Mouse (Mus musculus): Measurements from ENCODE around the gene Tmem238l. TPM values are rescaled to one million over a fixed set of nuclear protein-coding genes. Genes with fewer than 3 reads are reported as not detected.

Tmem238l gene
- not detected for polyA plus RNA-seq (2017; shearing (Covaris generic))

DNA sequence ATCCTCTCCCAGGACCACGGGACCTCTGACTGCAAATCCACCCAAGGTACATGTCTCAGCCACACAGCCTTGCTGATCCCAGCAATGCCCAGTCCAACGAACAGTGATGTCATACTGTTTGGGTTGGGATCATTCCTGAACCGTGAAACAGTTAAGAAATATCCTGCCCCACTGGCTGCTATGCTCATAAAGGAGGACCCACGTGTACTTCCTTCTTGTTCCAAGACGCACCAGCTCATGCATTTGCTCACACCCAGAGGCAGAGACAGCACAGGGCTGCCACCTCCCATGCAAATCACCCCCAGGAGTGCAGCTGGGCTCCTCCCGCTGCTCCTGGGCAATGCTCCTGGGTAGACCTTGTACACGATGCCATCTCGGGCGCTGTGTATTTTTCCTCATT lies at the start of gene Tmem238l:
Gene Tmem238l (plus strand): TSS at position 336 of the 400 bp plus-strand sequence.
- no peak for ATAC-seq

DNA sequence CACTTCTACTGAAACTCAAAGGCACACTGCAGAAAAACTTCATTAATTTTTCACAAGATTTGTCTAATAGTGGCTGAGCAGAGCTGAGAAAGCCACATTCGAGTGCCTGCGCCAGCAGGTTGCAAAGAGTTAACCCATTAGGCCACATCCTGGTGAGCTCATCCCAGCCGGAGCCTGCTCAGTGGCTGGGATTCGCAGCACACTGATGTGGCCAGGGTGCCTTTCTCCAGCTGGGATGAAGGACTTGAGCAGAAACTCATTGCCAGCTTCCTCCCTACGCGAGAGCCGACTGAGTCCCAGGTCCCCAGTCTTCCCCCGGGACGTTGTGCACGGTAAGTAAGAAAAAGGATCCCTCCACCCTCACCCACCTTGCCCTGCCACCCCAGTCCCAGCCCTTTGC lies 44.6 kb upstream of the Tmem238l start, which contains the start of gene Pirt:
Gene Pirt (plus strand): TSS at position 171 of the 400 bp plus-strand sequence.
- ATAC-seq: no peak

DNA sequence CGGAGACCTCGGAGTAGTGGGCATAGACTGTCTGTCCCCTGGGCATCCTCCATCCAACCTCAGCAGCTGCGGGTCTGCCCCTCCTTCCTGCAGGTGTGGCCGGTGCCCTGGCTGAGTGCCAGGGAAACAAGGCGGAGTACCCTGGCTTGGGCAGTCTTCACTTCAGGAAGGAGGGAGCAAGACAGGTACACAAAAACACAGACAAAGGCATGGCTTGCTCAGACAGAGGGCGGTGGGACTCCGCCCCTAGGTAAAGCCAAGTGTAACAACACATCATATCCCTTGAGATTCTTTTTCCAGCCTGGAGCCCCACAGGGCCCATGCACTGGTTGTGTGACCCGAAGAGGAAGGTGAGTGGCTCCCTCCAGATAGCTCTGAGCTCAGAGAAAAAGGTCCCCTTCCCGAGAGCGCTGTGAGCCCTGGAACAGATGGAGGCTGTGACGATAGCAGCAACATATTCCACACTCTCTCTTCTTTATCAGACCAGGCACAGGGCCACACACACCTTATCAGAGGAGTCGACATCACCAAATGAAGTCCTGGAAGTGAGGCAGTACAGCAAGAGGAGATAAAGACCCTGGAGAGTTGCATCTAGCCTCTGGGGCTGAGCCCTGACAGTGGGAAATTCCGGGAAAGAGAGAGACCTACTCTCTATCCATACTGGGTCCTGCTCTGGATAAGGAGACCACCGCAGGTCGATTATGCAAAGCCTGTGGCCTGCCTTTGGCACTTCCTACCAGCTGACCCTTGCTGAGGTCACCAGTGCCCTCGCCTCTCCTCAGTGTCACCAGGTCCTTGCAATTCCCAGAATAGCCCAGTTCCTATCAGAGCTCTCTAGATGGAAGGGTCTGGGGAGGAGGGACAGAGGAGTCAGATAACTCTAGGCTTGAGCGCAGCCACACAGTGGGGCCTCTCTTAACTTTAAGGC lies 43.6 kb upstream of the Tmem238l start:
- ATAC-seq: no peak

DNA sequence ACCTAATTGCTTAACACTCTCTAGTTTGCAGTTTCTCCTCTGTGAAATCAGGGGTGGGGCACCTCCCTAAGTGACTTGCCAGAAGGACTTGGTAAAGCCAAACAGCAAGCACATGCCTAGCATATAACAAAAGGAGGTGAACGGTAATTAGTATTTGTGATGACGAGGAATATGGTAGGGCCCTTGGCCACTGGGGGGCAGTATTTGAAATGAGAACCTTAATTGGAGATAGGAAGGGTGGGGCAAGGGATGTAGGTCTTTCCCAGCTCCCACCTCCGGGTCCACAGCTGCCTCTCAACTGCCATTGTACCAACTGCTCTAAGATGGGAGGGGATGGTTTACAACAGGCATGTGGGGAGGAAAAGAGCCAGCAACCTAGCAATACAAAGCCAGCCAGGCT lies 42.2 kb upstream of the Tmem238l start:
- no peak for ATAC-seq

DNA sequence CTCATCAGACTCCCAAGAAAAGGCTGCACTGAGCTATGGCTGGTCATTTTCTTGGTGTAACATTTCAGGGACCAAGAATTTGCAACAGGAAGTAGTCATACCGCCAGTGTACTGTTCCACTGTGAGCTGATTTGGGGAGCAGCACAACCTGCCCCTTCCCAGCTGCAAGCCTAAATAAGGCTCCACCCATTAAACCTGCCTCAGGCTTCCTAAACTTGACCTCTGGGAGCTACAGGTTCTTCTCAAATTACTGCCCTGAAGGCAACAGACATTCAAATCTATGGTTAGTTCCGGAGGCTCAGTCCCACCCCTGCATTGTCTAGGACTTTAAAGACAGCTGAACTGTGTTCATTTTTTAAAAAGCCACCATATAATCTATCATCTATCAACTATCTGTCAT lies 36.4 kb upstream of the Tmem238l start:
- no peak for ATAC-seq

DNA sequence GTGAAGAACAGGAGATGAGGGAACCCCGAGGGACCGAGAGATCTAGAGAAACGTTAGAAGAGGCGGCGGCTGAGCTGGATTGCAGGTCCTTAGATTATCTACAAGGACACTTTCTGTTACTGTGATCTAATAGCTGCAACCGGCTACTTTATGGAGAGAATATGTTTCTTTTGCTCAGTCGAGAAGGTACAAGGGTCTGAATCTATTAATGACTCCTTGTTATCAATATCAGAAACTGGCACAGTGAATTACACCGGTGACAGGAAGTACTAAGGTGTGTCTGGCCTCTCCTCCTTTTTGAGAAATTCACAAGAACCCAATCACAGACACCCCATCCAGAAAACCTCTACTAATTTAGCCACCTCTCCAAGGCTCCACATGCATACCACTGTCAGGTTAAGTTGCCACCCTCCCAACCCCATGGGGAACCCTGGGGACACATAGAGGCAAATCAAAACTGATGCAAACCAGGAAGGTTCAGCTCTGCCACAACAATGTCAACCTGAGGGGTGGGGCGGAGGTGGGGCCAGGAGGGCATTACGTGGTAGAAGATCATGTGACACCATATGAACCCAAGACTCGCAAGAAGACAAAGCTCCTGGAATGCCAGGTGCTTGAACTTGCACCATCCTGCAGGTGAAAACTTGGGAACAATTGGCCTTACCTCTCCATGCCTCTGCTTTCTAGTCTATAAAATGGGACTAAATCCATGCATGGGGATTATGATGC lies 32.2 kb upstream of the Tmem238l start:
- no peak for ATAC-seq

DNA sequence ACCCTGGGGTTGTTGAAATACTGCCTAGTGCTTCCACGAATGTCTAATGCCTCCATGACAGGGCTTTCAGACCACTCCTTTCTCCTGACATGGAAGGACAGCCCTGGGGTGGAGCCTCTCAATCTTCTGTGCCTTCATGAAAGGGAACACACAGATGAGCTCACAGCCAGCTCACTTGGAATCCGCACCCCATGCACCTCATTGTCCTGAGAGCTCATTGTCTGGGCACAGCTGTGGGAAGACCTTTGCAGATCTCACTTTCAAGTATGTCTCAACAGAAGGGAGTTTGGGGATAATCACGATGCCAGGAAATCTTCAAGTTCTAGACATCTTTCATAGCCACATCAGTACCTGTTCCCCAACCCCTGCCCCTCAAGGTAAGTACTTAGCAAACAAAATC lies 28.1 kb upstream of the Tmem238l start:
- ATAC-seq: no peak

DNA sequence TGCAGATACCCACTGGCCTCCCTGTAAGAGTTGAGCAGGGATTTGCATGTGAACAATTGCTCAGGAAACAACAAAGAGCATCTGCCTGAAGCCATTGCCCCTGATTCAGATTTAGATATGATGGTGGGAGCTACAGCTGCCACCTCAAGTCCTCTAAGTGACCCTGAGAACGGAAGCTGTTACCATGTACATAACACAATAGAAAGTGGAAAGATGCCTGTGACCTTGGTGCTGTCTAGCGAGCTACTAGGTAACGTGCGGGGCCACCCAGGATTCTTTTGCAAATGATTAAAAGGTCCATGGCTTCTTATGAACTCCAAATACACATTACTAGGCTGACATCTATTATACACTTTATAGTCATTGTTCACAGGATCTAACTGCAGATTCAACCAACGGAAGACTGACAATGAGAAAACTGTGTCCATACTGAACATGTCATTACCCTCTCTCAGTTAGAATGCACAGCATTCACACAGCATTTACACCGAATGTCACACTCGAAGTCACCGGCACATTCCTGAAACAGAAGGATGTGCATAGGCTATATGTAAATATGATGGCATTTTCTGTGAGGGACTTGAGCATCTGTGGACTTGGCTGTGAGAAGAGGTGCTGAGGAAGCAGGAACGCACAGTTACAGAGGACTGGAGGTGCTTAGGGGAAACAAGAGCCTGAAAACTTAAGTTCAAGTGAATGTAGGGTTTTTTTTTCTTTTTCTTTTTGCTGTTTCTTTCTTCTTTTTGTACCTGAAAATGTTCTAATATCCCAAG lies 23.4 kb upstream of the Tmem238l start:
- ATAC-seq: no peak

DNA sequence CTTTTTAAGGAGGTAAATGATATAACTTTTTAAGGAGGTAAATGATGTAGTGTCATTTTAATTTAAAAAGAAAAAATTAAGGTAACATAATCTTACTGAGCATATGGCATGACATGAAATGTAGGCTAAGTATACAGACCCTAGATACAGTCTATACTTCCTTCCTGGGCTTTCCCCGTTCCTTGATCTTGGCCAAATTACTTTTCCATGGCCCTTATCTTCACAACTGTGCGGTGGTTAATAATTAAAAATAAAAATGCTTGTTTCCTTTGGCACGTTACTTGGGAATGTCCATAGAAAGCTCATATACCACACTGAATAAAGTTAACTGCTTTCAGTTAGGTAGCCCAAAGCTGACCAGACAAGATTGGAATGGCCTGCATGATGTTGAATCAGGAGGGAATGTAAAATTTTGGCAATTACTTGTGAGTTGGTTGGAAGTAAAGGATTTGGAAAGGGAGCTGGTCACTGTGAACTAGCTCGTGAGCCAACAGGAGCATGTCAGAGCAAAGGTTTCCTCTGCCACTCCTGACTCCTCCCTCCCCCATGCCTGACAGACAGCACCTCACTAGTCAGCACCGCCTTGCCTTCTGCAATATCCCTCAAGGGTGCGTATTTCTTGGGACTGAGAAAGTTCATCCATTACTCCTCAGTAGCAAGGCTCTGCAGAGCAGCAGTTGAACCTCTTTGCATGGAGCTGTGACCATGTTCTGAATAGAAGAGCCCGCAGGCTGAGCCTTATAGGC lies 21.8 kb upstream of the Tmem238l start:
- ATAC-seq: no peak

DNA sequence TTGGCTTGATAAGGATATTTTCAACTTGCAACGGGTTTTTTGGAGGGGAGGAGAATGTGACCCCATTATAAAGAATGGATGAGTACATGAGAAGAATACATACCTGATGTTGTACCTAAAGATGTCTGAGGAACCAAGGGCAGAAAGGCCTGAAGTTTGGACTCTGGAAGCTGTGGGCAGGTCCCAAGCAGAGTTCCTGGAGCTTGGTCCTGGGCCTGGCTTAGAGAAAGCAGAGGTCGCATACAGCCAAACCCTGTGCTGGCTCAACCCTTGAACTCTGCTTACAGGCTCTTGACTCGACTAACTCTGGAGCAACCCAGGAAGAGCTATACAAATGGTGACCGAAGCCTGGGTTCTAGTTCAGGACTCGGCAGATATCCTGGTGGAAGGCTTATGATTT lies 14.4 kb upstream of the Tmem238l start:
- no peak for ATAC-seq

DNA sequence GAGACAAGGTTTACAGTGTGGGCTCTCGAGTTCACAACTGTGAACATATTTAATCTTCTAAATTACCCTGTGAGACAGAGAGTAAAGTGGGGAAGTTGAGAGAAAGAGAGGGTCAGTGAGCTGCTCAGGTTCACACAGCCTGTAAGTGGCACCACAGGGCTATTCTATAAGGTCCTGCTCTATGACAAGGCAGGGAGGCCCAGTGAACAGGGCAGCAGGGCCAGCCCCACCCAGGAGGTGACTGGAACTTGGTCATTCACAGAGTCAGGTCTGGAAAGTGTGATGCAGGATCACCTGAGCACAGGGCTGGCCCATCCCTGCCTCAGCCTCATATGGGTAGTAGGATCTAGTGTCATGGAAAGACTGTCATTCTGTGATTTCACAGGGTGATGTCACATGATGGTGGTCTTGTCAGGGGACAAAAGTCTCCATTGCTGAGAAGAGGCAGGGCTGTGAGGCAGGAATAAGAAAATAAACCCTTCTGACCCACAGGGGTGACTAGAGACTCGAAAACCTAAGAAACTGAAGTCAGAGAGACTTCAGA lies 11.1 kb upstream of the Tmem238l start:
- ATAC-seq: no peak

DNA sequence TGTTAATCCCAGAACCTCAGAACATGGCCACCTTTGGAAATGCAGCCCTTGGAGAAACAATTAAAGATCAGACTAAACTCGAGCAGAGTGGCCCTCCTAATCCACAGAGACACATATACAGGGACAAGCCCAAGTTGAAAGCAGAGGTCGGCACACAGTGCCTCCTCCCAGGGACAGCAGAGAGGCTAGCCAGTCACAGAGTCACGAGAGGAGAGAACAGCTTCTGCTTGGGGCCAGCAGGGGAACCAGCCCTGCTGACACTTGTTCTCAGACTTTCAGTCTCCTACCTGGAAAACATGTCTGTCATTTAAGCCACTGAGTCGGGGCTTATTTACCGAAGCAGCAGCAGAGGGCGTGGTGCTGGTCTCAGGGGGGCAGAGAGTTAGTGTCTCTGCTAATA lies 9.9 kb upstream of the Tmem238l start:
- no peak for ATAC-seq

DNA sequence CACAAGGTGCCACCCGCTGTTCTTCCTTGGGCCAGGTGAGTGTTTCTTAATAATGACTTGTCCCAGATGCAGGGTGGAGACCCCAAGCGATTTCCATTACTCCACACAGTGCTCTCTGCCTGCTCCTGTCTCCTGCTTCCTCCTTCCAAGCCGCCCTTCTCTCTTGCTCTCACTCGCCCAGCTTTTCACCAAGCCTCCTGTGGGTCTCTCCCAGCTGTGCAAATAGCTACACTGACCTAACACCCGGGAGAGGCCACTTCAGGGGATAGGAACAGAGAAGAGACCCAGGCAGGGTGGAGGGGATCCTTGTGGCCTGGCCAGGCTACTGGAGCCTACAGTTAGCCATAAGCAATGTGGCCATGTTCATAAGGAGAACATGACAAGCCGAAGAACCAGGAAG lies 9.5 kb upstream of the Tmem238l start:
- ATAC-seq: no peak

DNA sequence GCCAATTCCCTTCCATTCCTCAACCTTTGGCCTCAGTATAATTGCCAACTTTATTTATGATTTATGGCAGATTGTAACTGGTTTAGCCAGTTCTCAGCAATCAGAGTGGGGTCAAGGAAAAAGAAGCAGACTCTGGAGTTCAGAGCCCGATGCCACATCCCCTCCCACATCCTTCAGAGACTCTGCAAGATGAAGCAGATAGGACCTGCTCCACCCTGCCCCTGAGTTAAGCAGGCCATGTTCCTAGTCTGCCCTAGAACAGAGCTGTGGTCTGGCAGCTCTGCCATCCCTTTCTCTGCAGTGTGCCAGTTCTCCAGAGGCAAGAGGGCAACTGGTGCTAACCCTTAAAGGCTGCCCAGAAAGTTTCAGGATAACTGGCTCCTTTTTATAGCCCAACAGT lies 4.4 kb downstream of the Tmem238l start:
- ATAC-seq: no peak

DNA sequence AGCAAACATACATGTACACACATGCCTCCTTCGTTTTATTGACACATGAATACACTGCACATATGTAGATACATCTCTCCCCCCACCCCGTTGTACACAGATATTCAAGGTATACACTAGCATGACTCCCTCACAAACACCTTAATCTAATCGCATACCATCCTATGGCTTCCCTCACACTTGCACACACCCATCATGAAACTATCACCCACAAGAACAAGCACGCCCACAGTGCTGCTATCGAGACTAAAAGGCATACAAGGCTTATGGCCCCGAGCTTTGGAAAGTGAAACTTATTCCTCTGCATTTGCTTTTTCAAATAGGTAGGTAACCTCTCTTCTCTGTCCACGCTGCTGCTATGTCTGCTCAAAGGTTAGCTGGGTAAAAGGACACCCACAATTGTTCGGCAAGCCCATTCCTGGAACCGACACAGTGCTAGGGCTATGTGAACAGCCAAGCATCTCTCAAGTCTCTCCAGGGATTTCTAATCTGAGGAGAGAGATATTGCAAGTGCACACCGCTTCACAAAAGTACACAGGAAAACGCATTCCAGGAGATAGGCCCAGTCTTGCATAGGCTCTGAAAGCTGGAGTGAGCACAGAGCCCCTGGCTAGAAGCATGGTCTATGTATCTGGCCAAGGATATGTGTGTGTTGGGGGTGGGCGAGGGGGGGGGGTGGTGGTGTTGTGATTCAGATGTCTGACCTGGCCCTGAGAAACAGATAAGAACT lies 5.2 kb downstream of the Tmem238l start:
- ATAC-seq: no peak

DNA sequence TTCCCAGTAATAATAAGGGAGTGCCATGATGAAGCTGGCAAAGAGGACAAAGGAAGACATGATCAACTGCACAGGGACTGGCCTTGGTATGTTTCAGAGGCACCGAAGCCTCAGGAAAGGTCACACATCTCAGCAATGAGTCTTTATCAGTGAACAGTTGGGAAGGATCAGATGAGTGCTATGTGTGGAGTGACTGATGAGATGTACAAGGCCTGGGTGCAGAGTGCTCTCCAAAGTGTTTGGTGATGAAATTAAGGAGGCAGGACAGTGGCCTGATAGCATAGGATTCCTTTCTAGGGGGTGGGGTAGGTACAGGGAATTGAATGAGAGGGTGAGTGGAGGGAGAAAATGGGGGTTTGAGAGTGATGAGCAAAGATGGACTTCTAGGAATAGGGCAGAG lies 7.0 kb downstream of the Tmem238l start:
- no peak for ATAC-seq

DNA sequence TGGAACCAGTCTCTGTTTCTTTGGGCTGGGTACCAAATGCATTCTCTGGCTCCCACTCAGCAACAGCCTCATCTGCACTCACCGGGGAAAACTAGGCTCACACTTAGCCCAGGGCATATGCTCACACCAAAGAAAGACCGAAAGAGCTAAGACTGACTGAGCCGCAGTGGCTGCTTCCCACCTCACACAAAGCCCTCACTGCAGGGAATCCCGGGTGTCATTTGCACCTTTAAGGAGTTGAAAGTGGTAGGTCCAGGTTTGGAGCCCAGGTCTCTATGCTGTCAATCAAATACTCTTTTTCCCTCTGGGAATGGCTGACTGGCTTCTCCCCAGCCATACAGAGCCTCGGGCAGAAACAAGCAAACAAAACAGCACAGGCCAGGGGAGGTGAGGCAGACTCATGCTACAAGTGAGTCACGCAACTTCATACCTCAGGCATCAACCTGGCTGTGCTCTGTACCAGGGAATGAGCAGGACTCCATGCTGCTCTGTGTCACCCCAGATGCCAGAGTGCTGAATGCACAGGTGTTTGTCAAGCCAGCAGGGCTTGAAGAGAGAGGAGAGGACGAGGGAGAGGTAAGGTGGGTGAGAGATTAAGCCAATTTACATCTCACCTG lies 10.2 kb downstream of the Tmem238l start:
- ATAC-seq: no peak

DNA sequence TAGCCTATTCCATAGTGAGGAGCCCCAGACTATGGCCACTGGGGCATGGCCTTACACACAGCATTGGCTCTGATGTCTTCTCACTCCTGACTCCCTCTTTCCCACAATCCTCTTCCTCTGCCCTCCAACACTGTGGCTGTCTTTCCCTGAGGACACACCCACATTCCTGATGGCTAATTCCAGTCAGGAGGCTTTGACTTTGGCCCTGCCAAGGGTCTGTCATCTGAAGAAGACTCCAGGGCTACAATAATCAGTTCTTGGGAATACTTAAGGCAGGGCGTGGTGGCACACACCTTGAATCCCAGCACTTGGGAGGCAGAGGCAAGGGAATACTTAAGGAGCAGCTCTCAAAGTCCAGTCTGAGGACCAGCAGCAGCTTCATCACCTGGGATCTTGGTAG lies 12.1 kb downstream of the Tmem238l start:
- no peak for ATAC-seq

DNA sequence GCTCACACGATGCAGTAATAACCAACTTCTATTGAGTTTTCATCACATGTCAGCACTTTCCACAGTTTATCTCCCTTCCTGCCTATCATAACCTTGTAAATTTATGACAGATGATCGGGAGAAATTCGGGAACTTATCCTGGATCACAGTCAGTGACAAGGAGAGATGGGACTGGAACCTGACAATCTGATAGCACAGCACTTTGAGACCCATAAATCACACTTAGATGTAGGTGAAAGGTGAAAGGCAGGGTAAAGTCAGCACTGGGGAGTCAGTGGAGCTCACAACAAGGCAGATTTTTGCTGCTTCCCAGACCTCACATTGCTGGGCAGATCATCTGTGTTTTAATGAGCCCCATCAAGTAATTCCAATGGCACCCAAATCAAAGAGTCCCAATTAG lies 17.1 kb downstream of the Tmem238l start:
- ATAC-seq: no peak

DNA sequence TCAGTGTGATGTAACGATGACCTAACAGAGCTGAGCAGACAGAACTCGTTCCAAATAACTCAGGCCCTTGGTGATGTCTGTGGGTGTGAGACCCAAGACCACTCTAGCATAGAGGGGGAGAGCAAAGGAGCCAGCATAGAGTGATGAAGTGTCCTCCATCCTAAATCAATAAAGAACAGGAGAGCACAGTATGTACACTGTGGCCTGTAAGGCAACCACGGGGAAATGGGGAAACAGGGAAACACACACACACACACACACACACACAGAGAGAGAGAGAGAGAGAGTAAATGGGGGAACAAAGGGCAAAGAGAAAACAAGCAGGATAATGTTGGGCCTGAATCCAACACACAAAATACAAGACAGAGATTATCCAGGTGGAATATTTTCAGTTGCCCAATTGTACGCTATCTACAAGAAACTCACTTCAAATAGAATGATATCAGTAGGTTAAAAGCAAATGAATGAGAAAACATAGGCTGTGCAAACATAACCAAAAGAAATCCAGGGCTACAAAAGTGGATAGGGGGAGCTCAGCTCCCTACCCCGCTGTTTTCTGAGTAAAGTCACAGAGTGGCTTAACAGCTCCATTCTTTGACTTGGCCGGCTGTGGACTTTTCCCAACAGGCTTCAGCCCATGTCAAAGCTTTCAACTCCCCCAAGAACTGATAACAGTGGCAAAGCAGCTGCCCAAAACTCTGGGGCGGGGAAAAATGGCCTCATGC lies 19.3 kb downstream of the Tmem238l start:
- no peak for ATAC-seq

Measured in CD4-positive, CD25-positive, alpha-beta regulatory T cell, adult 4 months (primary cell).